Mouse (Mus musculus) erythroblast, adult 5-6 weeks (primary cell): ENCODE results near the gene Map2k5. TPM values are rescaled to one million over a fixed set of nuclear protein-coding genes. Genes with fewer than 3 reads are reported as not detected.

ENCODE experiments used
- ATAC-seq: replicated peaks from 2 replicates; pipeline ENCODE4 v1.8.0; 2016; ENCODE audit warnings: moderate number of reproducible peaks, mild to moderate bottlenecking, moderate TSS enrichment, inconsistent platforms; ENCODE audit not compliant: poor library complexity, low FRiP score, severe bottlenecking
- total RNA-seq, 2 experiments: library from RNA; stranded (forward) in 1 of 2; stranded (reverse) in 1 of 2; fragments of 150-400 nt in 1 of 2; fragments of 200-764, 138-1000 nt in 1 of 2; gene quantifications; 2 replicates each; pipeline versions ENCODE4 v1.2.3 to v1.2.4; 2015 to 2017; ENCODE audit warnings: low replicate concordance in 2 of 2

Map2k5 gene
- total RNA-seq, 2 experiments from 2014 or later, result 3.1 to 4.6 TPM

GRCm38 (mm10) chr9:63201376-63202323, 176.1 kb downstream of the Map2k5 start:
- no peak for ATAC-seq

DNA sequence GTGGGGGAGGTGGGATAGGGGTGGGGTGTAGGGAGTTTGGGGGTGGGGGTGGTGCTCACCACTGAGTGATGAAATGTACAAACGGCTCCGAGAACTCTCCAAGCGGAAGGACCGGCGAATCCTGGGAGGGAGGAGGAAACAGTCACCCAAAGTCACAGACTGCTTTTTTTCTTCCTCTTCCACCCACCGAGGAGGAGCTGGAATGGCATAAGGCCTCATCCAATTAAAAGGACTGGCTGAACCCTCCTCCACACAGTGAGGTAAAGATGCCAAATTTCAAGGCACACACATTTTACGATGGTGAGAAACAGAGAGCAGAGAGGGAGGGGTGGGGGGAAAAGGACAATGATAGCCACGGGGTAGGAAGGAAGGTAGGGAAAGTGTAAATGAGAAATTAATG, 180.4 kb downstream of the Map2k5 start:
- no peak for ATAC-seq

- ATAC-seq, result no peak
These were observed 181.5 kb downstream of the Map2k5 start for GRCm38 (mm10) chr9:63196114-63196682.

DNA sequence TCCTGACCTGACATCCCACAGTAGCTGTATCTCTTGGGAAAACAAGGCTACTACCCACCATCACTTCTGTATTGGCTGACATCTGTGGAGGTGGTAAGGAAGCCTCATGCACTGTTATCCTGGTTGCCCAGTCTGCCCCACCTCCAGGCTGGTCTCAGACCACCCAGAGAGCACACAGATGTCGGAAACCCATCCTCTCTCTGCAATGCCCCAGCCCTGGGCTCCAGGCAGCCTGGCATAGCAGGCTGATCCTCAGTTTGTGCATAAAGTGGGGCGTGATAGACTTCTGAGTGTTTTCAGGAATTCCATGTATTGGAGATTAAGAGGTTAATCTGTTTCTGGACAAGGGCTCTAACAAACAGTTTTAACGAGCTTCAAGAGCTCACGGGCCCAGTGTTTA, 182.2 kb downstream of the Map2k5 start:
- no peak for ATAC-seq

- ATAC-seq, result no peak
These were observed 182.9 kb downstream of the Map2k5 start for GRCm38 (mm10) chr9:63194791-63195190.

DNA sequence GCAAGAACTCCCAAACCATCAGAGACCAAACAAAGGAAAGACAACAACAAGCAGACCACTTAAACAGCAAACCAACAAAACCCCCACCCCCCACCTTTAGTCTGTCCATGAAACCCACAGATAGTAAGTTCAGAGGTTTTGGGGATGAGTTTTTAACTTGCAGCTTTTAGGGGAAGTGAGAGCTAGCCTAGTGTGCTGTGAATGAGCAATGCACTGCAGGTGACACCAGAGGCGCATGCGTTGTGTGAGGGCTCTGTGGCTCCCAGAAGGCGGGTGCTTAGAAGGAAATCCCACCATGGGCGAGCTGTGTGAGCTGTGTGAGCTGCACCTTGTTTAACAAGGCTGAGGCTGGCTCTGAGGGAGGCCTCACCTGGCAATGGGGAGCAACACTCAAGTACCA, 184.9 kb downstream of the Map2k5 start:
- no peak for ATAC-seq

DNA sequence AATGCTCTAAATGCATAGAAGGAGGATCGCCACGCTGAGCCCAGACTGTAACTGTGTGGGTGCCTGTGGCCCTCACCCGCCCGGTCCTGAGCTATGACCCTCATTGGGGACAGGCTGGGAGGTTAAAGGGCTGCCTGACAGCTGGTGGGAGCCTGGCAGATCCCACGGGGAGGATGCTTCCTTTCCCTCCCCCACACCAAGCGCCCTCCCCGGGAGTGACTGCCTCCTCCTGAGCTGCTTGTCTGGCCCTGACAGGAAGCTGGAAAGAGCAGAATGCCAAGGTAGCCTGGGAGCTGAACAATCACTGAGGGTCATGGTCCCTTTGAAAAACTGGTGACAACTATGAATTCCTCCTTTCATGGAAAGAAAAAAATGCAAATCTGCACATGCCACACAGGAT, 190.4 kb downstream of the Map2k5 start:
- ATAC-seq, result no peak

DNA sequence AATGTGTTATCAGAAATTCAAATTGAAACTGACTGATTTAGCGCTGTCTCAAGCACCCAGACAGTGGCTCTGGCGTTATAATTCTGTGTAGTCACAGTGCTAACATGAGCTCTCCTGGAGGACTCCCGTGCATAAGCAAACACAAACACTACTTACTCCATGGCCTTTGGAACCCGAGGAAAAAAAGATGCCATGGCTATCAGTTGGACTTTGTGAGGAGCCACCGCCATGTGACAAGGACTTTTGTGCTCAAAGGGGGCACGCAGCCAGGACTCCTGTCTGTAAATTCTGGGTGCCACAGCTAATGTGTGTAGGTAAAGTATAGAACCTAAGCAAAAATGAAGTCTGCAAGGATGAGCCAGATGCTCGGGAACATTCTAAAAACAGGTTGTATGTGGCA, 192.5 kb downstream of the Map2k5 start:
- ATAC-seq, result no peak

DNA sequence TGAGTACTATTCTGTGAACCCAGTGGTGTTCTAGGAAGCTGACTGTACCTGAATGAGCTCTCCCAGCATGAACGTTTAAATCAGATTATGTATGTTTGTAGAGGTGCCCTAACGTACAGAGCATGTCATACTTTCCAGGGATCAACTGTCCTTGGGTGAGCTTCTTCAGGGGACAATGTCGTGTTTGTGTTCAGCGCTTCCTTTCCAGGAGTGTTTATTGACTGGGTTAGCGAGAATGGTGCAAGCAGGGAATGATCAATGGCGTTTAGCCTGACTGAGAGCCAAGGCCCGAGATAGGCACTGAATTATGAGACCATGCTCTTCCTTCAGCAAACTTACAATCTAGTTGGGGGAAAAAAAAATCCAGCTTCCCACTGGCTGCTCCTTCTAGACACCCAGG, 193.8 kb downstream of the Map2k5 start:
- no peak for ATAC-seq

DNA sequence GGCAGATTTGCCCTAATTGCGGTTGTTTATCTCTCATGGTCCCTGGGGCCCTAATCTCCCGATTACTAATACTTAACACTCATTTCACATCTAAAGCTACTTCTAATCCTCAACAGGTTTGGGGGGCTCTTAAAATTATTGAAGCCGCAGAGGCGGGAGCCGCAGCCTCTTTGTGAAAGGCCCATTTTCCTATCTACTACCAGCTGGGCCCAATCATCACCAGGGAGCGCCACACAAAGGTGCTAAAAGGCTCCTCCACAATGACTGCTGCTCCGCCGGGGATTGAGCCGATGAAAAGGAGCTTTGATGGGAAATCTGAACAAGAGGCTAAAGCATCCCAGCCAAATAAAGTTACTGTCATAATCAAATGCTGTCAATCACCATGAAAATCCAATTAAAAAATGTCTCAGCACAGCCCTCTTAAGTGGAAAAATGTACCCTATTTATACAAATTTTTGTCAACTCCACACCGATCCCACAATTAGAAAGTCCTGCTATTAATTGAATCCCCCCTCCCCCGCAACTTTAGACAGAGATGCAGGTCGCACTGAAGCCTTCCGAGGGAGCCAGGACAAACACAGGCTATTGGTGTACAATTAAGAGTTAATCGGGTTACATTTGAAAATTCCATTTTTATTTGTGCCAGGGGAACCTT, 195.3 kb downstream of the Map2k5 start:
- no peak for ATAC-seq

GRCm38 (mm10) chr9:63181337-63182178, 196.1 kb downstream of the Map2k5 start:
- no peak for ATAC-seq

GRCm38 (mm10) chr9:63178296-63178695, 199.4 kb downstream of the Map2k5 start:
- ATAC-seq, result no peak

DNA sequence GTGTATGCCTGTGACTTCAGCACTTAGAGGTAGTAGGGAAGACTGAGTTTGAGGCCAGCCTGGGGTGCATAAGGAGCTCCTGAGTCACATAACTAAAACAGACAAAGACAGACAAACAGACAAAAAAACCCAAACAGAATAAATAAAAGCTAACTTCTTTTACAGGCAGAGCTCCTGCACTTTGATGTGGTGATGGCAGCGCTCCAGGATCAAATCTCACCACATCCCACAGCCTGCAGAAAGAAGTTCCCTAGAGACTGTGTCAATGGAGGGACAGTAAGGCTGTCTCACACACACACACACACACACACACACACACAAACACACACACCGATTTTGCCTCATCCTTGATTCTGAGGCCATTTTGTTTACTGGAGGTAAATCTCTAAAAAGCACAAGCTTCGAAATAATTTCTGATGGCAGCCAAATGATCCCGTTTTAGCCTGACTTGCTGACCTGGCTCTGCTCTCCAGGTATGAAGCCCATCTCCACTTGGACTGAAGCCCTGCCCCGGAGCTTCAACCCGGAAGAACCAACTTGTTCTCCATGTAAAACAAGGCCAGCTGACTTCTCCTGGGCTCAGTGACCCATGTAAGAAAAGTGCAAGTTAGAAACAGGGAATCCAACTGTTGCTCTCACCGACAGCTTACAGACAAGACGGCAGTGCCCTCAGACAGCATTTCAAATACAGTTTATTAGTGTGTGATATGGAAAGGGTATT, 203.5 kb downstream of the Map2k5 start:
- ATAC-seq, result no peak

DNA sequence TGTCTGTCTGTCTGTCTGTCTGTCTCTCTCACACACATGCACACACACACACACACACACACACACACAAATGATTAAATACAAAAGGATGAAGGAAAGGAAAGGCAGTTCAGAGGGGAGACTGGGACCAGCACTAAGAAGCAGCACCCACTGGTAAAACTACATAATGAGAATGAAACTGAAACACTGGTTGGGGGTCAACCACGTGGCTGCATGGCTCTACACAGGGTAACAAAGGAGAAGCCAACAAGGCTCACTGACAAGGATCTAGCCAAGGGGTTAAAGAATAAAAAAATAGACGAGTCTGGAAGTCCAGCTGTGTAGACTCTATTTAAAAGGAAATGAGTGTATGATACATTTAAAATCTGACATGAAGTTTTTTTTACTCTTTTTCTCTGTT, 205.8 kb downstream of the Map2k5 start:
- ATAC-seq, result no peak

GRCm38 (mm10) chr9:63169127-63169526, 208.6 kb downstream of the Map2k5 start:
- no peak for ATAC-seq

GRCm38 (mm10) chr9:63165070-63165469, 212.6 kb downstream of the Map2k5 start:
- no peak for ATAC-seq

DNA sequence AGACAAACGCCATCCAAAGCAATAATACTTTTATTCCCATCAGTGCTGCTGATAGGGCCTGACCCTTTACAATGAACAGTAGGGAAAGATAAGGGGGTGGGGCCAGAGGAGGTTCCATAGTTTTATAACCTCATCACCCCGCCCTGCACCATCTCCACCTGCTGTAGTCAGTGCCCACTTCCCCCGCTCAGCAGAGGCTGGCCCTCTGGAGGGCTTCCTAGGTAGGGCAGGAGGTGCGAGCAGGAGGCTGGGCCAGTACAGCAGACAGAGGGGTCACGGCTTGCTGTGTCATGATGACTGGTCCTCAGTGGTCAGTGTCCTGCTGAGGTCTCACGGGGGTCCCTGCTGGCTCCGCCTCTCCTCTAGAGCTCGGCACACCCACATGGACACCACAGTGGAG, 213.9 kb downstream of the Map2k5 start:
- ATAC-seq, result no peak

- no peak for ATAC-seq
These were observed 225.8 kb downstream of the Map2k5 start for GRCm38 (mm10) chr9:63151949-63152348.

GRCm38 (mm10) chr9:63151072-63151870, 226.4 kb downstream of the Map2k5 start:
- ATAC-seq, result no peak
